Mouse (Mus musculus) thymus, postnatal 0 days (tissue): Measurements from ENCODE around the gene Zfp60. TPM values are rescaled to one million over a fixed set of nuclear protein-coding genes. Genes with fewer than 3 reads are reported as not detected.

ENCODE experiments used
- DNase-seq: peaks from one replicate; pipeline ENCODE4 v3.0.0-alpha.2; 2015; ENCODE audit warnings: low spot score
- polyA plus RNA-seq: library from polyadenylated mRNA; unstranded; fragments of >200 nt; fragmentation: Nextera tagmentation; extraction: Ambion mirVana; gene quantifications from 2 replicates; pipeline ENCODE4 v1.2.1, GENCODE M21; 2015

Zfp60 gene
- 13.5 and 14.8 TPM in 2 replicates for polyA plus RNA-seq

DNA sequence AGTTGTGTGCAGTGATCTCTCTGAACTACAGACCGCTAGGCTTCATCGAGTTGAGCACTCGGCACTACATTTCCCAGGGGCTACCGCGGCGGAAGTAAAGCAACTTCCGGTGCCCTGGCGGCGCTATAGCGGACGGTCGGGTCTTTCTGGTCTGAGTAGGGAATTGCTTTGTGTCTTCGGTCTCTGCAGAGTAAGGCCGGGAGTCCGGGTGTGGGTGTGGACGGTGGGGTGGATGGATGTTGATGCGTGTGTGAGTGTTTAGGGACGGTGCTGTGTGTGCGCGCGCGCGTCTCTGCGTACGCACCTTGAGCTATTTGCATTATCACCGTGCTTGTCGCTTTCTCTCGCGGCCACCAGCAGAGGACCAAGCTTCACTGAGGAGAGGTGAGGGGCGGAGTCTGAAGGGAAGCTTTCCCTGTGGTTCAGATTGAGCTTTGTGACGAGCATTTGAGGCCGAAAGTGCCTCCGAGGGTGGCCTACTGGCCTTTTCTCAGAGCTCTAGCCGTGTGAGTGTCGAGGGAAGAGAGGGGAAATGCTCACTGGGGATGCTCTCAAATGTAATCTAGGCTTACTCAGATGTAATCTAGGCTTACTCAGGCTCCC is at the start of gene Zfp60:
Gene Zfp60 (plus strand): TSS at position 109 of the 603 bp plus-strand sequence.
- peak; percentile 84 for DNase-seq

GRCm38 (mm10) chr7:27683218-27683617 is 48.0 kb upstream of the Zfp60 start:
- DNase-seq, result no peak

DNA sequence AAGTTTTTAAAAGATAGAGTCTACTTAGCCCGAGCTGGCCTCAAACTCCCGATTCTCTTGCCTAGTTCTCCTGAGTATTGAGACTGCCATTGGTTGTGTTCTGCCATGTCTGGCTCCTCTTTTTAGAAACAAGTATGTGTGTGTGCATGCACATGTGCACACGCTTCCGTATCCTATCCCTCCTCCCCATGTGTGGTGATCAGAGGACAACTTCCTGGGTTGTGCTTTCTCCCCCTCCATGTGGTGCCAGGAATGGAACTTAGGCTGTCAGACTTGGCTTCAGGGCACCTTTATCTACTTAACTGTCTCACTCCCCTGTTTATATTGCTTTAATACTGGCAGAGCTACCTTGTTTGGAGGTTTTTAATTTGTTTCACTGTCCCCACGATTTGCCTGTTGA is 46.0 kb upstream of the Zfp60 start:
- DNase-seq, result no peak

DNA sequence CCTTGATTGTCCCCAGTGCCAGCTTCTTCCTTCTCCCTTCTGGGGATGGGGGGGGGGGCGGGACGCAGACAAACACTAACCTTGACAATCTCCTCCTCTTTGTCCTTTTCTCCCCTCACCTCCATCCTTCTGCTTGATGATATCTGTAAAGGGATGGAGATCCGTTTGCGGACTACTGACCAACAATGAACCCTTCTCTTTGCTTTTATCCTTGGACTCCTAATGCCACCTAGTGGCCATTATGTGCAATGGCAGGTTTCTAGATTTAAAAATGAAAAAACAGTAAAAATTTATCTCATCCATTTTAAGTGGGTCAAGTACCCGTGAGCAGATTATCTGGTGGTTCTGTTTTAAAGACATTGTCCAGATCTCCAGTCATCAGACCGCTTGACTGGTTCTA is 45.5 kb upstream of the Zfp60 start:
- peak; percentile 27 for DNase-seq

DNA sequence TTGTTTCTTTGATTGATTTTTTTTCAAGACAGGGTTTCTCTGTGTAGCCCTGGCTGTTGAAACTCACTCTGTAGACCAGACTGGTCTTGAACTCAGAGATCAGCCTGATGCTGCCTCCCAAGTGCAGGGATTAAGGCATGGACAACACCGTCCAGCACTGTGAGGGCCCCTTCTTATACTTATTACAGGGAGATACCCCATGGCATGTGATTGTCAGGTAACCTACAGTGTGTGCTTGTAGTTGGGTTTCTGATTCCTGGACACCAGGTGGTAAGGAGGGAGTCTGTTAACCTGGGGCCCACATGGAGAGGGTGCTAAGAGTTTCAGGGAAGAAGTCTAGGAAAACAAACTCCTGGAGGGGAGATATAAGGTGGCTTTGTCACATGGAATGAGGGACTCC is 44.1 kb upstream of the Zfp60 start:
- DNase-seq, result no peak

DNA sequence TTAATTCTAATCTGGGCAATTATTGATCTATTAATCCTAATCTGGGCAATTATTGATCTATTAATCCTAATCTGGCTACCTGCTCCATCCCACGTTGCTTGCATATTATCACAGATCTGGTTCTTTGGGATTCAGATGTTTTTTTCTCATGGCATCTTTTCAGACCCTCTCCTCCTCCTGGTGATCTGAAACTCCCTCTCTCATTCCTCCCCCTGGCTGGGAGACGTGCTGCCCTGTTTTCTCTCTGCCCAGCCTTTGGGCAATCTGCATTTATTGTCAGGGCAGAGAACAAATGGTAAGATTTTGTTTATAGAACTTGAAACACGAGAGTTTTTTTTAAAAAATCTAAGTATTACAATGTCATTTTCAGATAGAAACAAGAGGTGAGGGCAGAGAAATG is 43.4 kb upstream of the Zfp60 start:
- no peak for DNase-seq

DNA sequence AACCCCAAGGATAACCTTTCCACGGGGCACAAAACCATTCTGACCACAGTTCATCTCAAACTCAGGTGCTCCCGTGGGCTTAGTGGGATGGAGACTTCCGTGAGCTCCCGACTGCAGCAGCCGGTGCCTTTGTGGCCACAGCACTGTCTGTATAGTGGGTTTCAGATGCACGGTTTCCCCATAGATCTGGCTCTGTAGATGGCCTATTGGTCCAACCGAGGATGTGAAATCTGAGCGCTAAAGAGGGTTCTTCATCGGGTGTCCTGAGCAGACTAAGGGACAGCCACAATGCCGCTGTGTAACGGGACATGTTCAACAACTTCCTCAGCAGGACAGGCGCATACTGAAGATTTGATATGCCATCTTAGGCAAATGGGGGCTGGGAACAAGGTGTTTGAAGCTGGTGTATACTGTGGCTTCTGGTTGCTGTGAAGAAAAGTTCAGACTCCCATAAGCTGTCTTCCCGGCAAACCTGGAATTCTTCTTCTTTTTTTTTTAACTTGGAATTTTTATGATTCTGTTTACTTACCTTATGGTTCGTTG is 42.9 kb upstream of the Zfp60 start:
- peak; percentile 17 for DNase-seq

DNA sequence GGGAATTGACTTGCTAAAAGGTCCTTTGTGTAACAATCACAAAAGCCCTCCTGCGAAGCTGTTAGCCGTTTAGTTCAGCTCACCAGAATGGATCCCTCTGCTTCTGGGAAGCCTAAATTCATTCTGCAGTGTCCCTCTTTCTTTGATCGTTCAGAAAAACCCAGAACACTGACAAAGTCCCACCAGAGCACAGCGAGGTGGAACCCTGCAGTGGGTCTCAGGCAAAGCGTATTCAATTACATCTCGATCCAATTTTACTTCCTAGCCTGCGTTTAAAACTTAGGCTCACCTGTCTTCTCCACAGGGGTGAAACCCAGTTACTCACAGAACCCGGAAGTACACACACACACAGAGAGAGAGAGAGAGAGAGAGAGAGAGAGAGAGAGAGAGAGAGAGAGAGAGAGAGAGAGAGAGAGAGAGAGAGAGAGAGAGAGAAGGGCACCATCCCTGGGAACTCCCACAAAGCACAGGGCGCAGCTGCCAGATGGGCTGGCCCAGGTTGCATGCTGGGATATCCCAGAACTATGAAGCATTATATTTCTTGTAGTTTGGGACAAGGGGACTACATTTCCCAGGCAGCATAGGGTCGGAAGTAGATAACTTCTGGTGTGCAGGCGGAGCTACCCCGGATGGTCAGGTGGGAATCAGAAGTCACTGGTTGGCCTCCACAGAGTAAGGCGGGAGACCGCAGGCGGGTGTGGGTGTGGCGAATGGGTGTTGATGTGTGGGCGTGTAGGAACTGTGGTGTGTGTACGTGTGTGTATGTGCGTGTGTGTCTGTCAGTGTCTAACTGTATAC is 42.2 kb upstream of the Zfp60 start, which contains the start of gene Zfp607b:
Gene Zfp607b (plus strand): TSS at position 526 of the 798 bp plus-strand sequence.
- peak; percentile 96 for DNase-seq

- peak; percentile 67 for DNase-seq
These were observed 40.1 kb upstream of the Zfp60 start for GRCm38 (mm10) chr7:27691076-27691475.

GRCm38 (mm10) chr7:27696711-27697110 is 34.5 kb upstream of the Zfp60 start:
- no peak for DNase-seq

GRCm38 (mm10) chr7:27710402-27710801 is 20.8 kb upstream of the Zfp60 start:
- DNase-seq, result no peak

DNA sequence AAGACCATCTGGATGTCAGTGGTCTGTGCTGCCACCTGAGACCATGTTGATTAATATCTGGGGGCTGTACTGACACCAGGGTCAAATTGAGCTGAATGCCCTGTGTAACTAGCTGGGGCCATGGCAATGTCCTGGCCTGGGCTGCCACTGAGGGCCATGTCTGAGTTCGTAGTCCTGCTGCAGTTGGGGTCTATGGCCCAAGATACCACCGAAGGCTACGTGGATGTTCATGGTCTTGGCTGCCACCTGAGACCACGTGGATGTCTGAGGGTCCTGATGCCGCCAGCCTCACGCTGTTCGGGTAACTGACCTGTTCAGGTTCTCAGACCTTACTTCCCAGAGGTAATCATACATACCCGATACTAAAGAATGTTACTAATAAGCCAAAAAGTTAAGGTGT is 9.2 kb upstream of the Zfp60 start:
- DNase-seq, result no peak

GRCm38 (mm10) chr7:27725566-27726538 is 5.3 kb upstream of the Zfp60 start:
- DNase-seq, result peak; percentile 64

DNA sequence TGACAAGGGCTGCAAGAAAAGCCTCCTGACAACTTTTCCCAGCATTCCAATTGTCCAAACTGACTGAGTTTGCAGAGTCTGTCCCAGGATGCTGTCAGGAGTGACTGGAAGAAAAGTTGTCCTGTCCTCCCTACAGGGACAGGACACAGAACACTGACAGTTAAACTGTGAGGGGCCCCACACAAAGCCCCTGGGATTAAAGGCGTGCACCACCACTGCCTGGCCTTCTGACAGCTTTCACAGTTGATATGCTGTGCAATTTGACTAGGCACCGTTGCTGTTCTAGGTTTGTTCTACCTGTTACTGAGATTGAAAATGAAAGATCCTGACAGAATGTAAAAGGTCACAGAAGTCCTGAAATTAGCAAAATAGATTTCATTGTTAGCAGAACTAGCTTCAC is 3.7 kb upstream of the Zfp60 start:
- DNase-seq, result no peak

DNA sequence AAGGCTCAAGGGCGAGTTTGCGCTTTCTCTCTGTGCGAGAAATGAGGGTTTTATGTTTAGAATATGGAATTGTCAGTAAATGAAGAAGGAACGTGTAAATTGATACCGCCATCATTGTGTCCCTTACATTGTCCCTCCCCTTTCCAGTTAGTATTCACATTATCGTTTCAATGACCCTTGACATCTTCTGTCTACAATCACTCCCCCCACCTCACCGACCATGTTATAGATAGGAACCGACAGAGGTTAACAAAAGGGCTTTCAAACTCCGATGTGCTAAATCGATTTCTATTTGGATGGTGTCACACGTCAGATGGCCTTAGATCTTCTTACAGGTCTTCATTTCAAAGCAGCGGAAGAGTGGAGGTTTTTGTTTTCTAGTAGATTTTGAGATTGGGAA is 757 bp downstream of the Zfp60 start:
- no peak for DNase-seq

GRCm38 (mm10) chr7:27732508-27732907 is 1.3 kb downstream of the Zfp60 start:
- DNase-seq, result no peak

DNA sequence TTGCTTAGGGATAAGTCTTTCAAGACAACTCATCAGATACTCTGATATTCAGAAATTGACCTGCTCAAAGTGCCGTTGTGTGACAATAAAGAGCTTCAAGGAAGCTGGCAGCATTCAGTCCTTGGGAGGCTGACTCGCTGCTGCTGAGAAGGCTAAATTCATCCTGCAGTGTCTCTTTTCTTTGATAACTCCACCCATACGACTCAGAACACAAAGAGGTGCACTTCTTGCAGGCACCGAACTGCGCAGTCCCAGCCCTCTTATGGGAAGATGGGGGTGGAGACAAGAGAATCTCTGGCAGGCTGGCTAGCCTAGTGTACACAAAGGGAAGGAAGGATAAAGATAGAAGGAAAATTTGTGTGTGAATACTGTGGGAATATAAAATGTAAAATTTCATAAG is 4.3 kb downstream of the Zfp60 start:
- no peak for DNase-seq

DNA sequence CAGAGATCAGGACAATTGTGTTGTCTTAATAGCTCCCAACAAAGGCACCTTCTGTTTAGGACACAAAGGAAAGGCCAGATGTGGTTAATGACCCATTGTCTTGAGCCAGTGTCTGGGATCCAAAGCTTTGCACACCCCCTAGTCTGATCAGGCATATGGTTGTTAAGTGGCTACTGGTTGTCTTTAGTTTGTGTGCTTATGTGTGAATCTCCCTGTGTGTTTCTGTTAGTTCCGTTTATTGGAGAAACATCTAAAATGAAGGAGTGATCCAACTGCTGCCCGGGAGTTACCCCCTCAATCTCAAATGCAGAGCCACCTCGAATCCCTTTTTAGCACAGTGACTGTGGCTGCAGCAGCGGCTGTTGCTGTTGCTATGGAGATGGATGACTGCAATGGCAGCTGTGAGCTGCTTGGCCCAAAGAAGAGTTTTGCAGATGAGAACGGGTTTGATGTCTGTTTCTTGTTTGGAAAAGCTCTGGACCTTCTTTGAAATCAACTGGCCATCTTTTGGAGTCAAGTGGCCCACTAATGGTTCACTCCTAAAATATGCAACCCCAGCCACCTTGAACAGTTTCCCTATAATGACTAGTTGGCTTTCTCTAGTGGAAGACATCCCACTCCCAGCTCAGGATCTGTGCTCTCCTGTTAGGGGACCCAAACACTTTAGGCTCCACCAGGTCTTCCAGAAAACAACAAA is 25.3 kb downstream of the Zfp60 start:
- DNase-seq, result no peak

GRCm38 (mm10) chr7:27757048-27757375 is 25.8 kb downstream of the Zfp60 start:
- no peak for DNase-seq

DNA sequence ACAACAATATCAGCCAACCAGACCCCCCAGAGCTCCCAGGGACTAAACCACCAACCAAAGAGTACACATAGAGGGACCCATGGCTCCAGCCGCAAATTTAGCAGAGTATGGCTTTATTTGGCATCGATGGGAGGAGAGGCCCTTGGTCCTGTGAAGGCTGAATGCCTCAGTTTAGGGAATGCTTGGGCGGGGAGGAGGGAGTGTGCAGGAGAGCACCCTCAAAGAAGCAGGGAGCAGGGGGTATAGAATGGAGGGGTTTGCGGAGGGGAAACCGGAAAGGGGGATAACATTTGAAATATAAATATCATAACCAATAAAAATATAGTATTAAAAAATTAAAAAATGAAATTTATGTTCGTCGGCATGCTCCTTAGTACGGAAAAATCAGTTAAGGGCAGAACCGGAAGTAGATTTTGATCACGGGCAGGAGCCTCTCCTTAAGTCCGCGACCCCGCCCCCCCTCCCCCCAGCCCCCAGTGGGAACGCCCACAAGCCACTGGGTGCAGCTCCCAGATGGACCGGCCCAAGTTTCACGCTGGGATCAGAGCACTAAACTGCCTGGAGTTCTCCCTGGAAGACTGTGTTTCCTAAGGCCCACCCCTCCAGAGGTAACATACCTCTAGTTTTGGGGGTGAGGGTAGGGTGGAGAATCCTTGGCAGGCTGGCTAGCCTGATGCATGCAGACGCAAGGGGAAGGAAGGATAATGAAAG is 34.1 kb downstream of the Zfp60 start:
- no peak for DNase-seq
